Mouse (Mus musculus): ENCODE results near the gene Fto.

Gene Fto

GRCm38 (mm10) chr8:91679451-91679850 lies 366.1 kb downstream of the Fto start:
- no peak for DNase-seq (ENCODE audit: low read depth)

GRCm38 (mm10) chr8:91680125-91680524 lies 366.8 kb downstream of the Fto start:
- no peak for DNase-seq (ENCODE audit: low read depth)

GRCm38 (mm10) chr8:91684596-91685317 lies 371.4 kb downstream of the Fto start:
- no peak for DNase-seq (ENCODE audit: low read depth)

GRCm38 (mm10) chr8:91685408-91685807 lies 372.1 kb downstream of the Fto start:
- no peak for DNase-seq (ENCODE audit: low read depth)

- DNase-seq (ENCODE audit: low read depth): no peak
Measured at GRCm38 (mm10) chr8:91692056-91692721, 378.9 kb downstream of the Fto start.

GRCm38 (mm10) chr8:91706533-91706932 lies 393.2 kb downstream of the Fto start:
- no peak for DNase-seq (ENCODE audit: low read depth)

GRCm38 (mm10) chr8:91708661-91709060 lies 395.3 kb downstream of the Fto start:
- DNase-seq (ENCODE audit: low read depth): no peak

GRCm38 (mm10) chr8:91709768-91710167 lies 396.4 kb downstream of the Fto start:
- DNase-seq (ENCODE audit: low read depth): no peak

GRCm38 (mm10) chr8:91711202-91711601 lies 397.9 kb downstream of the Fto start:
- no peak for DNase-seq (ENCODE audit: low read depth)

- no peak for DNase-seq (ENCODE audit: low read depth)
Measured at GRCm38 (mm10) chr8:91711981-91712598, 398.8 kb downstream of the Fto start.

- DNase-seq (ENCODE audit: low read depth): no peak
Measured at GRCm38 (mm10) chr8:91712731-91713569, 399.6 kb downstream of the Fto start.

GRCm38 (mm10) chr8:91713677-91714312 lies 400.5 kb downstream of the Fto start:
- DNase-seq (ENCODE audit: low read depth): no peak

- DNase-seq (ENCODE audit: low read depth): peak; percentile 5
Measured at GRCm38 (mm10) chr8:91714733-91715132, 401.4 kb downstream of the Fto start.

GRCm38 (mm10) chr8:91715387-91716085 lies 402.2 kb downstream of the Fto start:
- DNase-seq (ENCODE audit: low read depth): no peak
